Mouse (Mus musculus): ENCODE data around the gene Wnt2b.

GRCm38 (mm10) chr3:104962141-104962611, 455 bp upstream of the Wnt2b start:
- TF ChIP-seq CTCF (conservative IDR thresholded peaks at IDR 0.05; ENCODE audit: insufficient read depth, insufficient read length, low read depth, low read length) (no peak), POLR2A (IDR thresholded peaks at IDR 0.05; ENCODE audit: low read depth, low read length) (no peak)

Measured in kidney, adult 2 months (tissue).